Mouse (Mus musculus) heart, embryonic 13.5 days (tissue): ENCODE measurements around the gene Col20a1. TPM values are rescaled to one million over a fixed set of nuclear protein-coding genes. Genes with fewer than 3 reads are reported as not detected.

Experiments
- ATAC-seq: fragments of 200-750 bp; cut with Nextera tagmentation; 2 replicates; pipeline ENCODE4 v1.8.0; 2017; ENCODE audit warnings: moderate TSS enrichment; ENCODE audit not compliant: insufficient number of reproducible peaks, low FRiP score, low TSS enrichment; ENCODE audit errors: extremely low read depth
- H3K27ac ChIP-seq: fragments of 300-500 bp; sonication (generic); replicated peaks from 2 replicates; pipeline ENCODE4 v1.5.1; 2015; ENCODE audit warnings: moderate library complexity, mild to moderate bottlenecking, inconsistent platforms
- H3K27me3 ChIP-seq: fragments of 300-500 bp; sonication (generic); replicated peaks from 2 replicates; pipeline ENCODE4 v1.6.1; 2015; ENCODE audit warnings: mild to moderate bottlenecking, inconsistent platforms
- H3K36me3 ChIP-seq: fragments of 300-500 bp; sonication (generic); 2 replicates; pipeline ENCODE4 v1.6.1; 2015; ENCODE audit warnings: mild to moderate bottlenecking, inconsistent platforms
- H3K4me1 ChIP-seq: fragments of 300-500 bp; sonication (generic); 2 replicates; pipeline ENCODE4 v1.6.1; 2015; ENCODE audit warnings: inconsistent platforms
- H3K4me2 ChIP-seq: fragments of 300-500 bp; sonication (generic); 2 replicates; pipeline ENCODE4 v1.6.1; 2015; ENCODE audit warnings: inconsistent platforms, mild to moderate bottlenecking, moderate library complexity
- H3K4me3 ChIP-seq: fragments of 300-500 bp; sonication (generic); 2 replicates; pipeline ENCODE4 v1.5.1; 2015; ENCODE audit warnings: moderate library complexity, mild to moderate bottlenecking, inconsistent platforms
- H3K9ac ChIP-seq: fragments of 300-500 bp; sonication (generic); 2 replicates; pipeline ENCODE4 v1.6.1; 2015; ENCODE audit warnings: inconsistent platforms, mild to moderate bottlenecking, moderate library complexity
- H3K9me3 ChIP-seq: fragments of 300-500 bp; sonication (generic); 2 replicates; pipeline ENCODE4 v1.6.1; 2016; ENCODE audit warnings: inconsistent platforms
- WGBS: fragments of 180-500 bp; shearing (Covaris S2); methylation state at CpG from one replicate; pipeline ENCODE4 v1.1.7; 2015; ENCODE audit warnings: mixed read lengths; 5-methylcytosine and 5-hydroxymethylcytosine counted together
- polyA plus RNA-seq: library from polyadenylated mRNA; unstranded; fragments of >200 nt; fragmentation: Nextera tagmentation; extraction: Ambion mirVana; gene quantifications from 2 replicates; pipeline ENCODE4 v1.2.1, GENCODE M21; 2015

Col20a1 gene
- polyA plus RNA-seq, 1 experiment from 2014 or later, result 0.33 TPM

GRCm38 (mm10) chr2:180966092-180966882, 20.0 kb upstream of the Col20a1 start:
- H3K4me3 ChIP-seq, result peak overlapping the region; percentile 92
- WGBS, result 15% methylated on average over 14 of the region's 14 CpGs
- H3K27ac ChIP-seq, result peak overlapping the region; percentile 93
- H3K27me3 ChIP-seq, result no peaks in the 10 kb centered on the region
- peaks cover 58% of the 10 kb centered on the region for H3K4me1 ChIP-seq
- no peak for ATAC-seq
- peaks cover 29% of the 10 kb centered on the region for H3K36me3 ChIP-seq
- H3K9me3 ChIP-seq, result no peaks in the 10 kb centered on the region
- peak overlapping the region; percentile 87 for H3K4me2 ChIP-seq
- H3K9ac ChIP-seq, result peak overlapping the region; percentile 98

GRCm38 (mm10) chr2:180967010-180967763, 19.1 kb upstream of the Col20a1 start, which contains the start of gene Arfgap1:
Gene Arfgap1 (plus strand): TSS chr2:180967225.
- ATAC-seq, result peak; percentile 81
- peaks cover 50% of the 10 kb centered on the region for H3K4me1 ChIP-seq
- peak within 1 kb of the TSS; percentile 98 for H3K9ac ChIP-seq
- H3K9me3 ChIP-seq, result no peaks in the 10 kb centered on the region
- peak within 1 kb of the TSS; percentile 93 for H3K27ac ChIP-seq
- H3K27me3 ChIP-seq, result no peaks in the 10 kb centered on the region
- WGBS, result under 1% methylated on average over 57 of the region's 57 CpGs
- peaks cover 38% of the 10 kb centered on the region for H3K36me3 ChIP-seq
- H3K4me3 ChIP-seq, result peak within 1 kb of the TSS; percentile 92
- peak within 1 kb of the TSS; percentile 87 for H3K4me2 ChIP-seq

- H3K9ac ChIP-seq, result no peak overlapping the region
- no peaks in the 10 kb centered on the region for H3K4me1 ChIP-seq
- H3K9me3 ChIP-seq, result no peaks in the 10 kb centered on the region
- H3K27ac ChIP-seq, result no peak overlapping the region
- no peak overlapping the region for H3K4me2 ChIP-seq
- no peak for ATAC-seq
- no peaks in the 10 kb centered on the region for H3K27me3 ChIP-seq
- H3K36me3 ChIP-seq, result peaks cover 85% of the 10 kb centered on the region
- H3K4me3 ChIP-seq, result no peak overlapping the region
- 78% methylated on average over 6 of the region's 6 CpGs for WGBS
These were observed 5.2 kb upstream of the Col20a1 start for GRCm38 (mm10) chr2:180981133-180981532.

DNA sequence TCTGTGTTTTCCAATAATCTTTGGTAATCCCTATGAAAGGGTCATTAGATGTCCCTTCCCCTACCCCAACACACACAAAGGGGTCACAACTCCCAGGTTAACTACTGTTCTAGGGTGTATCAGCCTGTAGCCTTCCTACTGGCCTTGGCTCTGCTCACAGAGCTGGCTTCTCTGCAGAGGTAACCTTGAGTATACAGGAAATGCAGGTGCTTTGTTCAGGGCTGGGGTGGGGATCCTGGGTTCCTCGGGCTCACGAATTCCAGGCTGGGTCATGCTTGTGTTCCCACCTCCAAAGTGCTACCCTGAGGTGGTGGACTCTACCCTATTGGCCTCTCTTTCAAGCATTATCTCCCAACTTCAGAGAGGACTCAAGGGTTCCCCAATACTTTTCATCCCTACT, 700 bp upstream of the Col20a1 start:
- Histone ChIP-seq H3K36me3 (peaks cover 40% of the 10 kb centered on the region), H3K9me3 (no peaks in the 10 kb centered on the region), H3K4me2 (no peak overlapping the region), H3K4me1 (peaks cover 23% of the 10 kb centered on the region), H3K27me3 (no peaks in the 10 kb centered on the region), H3K9ac (no peak overlapping the region), H3K4me3 (no peak overlapping the region), H3K27ac (no peak overlapping the region)
- ATAC-seq, result no peak
- 70% methylated on average over 2 of the region's 2 CpGs for WGBS

- 71% methylated on average over 1 of the region's 1 CpGs for WGBS
- Histone ChIP-seq H3K36me3 (peaks cover 26% of the 10 kb centered on the region), H3K27me3 (no peaks in the 10 kb centered on the region), H3K27ac (no peak overlapping the region; the same call in 1 of the 2 replicates), H3K4me3 (no peak overlapping the region), H3K9ac (0 out of 2 replicates have a peak overlapping the region, but pooled peaks have one; percentile 25), H3K4me1 (peaks cover 23% of the 10 kb centered on the region), H3K9me3 (no peaks in the 10 kb centered on the region), H3K4me2 (no peak overlapping the region)
- ATAC-seq, result no peak
These were observed 666 bp downstream of the Col20a1 start for GRCm38 (mm10) chr2:180987001-180987400.

GRCm38 (mm10) chr2:180987432-180988030, 1.2 kb downstream of the Col20a1 start:
- H3K9ac ChIP-seq, result 0 out of 2 replicates have a peak overlapping the region, but pooled peaks have one; percentile 25
- no peak overlapping the region for H3K4me2 ChIP-seq
- no peak overlapping the region; the same call in 1 of the 2 replicates for H3K27ac ChIP-seq
- 23% methylated on average over 5 of the region's 5 CpGs for WGBS
- no peaks in the 10 kb centered on the region for H3K9me3 ChIP-seq
- ATAC-seq, result no peak
- peaks cover 21% of the 10 kb centered on the region for H3K36me3 ChIP-seq
- H3K27me3 ChIP-seq, result no peaks in the 10 kb centered on the region
- no peak overlapping the region for H3K4me3 ChIP-seq
- H3K4me1 ChIP-seq, result peaks cover 23% of the 10 kb centered on the region

DNA sequence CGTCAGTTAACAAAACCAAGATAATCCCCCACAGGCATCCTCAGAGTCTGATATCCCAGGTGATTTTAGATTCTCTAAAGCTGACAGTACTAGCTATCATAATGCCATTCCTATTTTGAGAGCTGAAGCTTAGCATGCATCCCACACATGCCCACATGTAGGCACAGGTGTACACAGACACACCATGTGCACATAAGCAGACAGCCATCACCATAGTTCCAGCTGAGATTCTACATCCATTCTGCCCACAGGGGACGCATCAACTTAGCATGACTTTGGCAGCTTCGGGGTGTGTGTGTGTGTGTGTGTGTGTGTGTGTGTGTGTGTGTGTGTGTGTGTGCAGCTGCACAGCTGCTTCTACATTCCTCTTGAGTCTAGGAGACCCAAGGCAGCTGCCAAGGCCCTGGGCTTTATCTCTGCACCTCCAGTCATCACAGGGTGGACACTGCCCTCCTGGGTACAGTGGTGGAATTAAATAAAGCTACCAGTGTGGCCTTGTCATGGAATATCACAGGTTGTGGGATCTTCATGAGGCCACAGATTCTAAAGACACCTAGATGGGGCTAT, 2.1 kb downstream of the Col20a1 start:
- H3K36me3 ChIP-seq, result peaks cover 12% of the 10 kb centered on the region
- peaks cover 23% of the 10 kb centered on the region for H3K4me1 ChIP-seq
- no peak for ATAC-seq
- WGBS, result 70% methylated on average over 3 of the region's 3 CpGs
- H3K27me3 ChIP-seq, result no peaks in the 10 kb centered on the region; the same call in 1 of the 2 replicates
- H3K9ac ChIP-seq, result no peak overlapping the region
- no peaks in the 10 kb centered on the region for H3K9me3 ChIP-seq
- no peak overlapping the region for H3K4me2 ChIP-seq
- H3K27ac ChIP-seq, result no peak overlapping the region
- H3K4me3 ChIP-seq, result no peak overlapping the region

GRCm38 (mm10) chr2:180988948-180989347, 2.6 kb downstream of the Col20a1 start:
- H3K4me3 ChIP-seq, result no peak overlapping the region
- no peak overlapping the region for H3K4me2 ChIP-seq
- no peak overlapping the region for H3K27ac ChIP-seq
- H3K9ac ChIP-seq, result no peak overlapping the region
- WGBS, result 68% methylated on average over 1 of the region's 1 CpGs
- H3K9me3 ChIP-seq, result no peaks in the 10 kb centered on the region
- peaks cover 23% of the 10 kb centered on the region for H3K4me1 ChIP-seq
- no peaks in the 10 kb centered on the region; the same call in 1 of the 2 replicates for H3K27me3 ChIP-seq
- peaks cover 6% of the 10 kb centered on the region for H3K36me3 ChIP-seq
- no peak for ATAC-seq

GRCm38 (mm10) chr2:180990347-180990746, 4.0 kb downstream of the Col20a1 start:
- H3K4me3 ChIP-seq, result no peak overlapping the region
- no peak overlapping the region for H3K4me2 ChIP-seq
- H3K27ac ChIP-seq, result no peak overlapping the region
- 70% methylated on average over 4 of the region's 4 CpGs for WGBS
- no peak overlapping the region for H3K9ac ChIP-seq
- peaks cover 13% of the 10 kb centered on the region for H3K27me3 ChIP-seq
- H3K4me1 ChIP-seq, result peaks cover 23% of the 10 kb centered on the region
- no peaks in the 10 kb centered on the region for H3K36me3 ChIP-seq
- H3K9me3 ChIP-seq, result no peaks in the 10 kb centered on the region
- ATAC-seq, result no peak

GRCm38 (mm10) chr2:180994360-180994759, 8.0 kb downstream of the Col20a1 start:
- ATAC-seq, result no peak
- Histone ChIP-seq H3K9ac (no peak overlapping the region), H3K9me3 (no peaks in the 10 kb centered on the region), H3K36me3 (no peaks in the 10 kb centered on the region), H3K27me3 (peaks cover 42% of the 10 kb centered on the region), H3K4me2 (no peak overlapping the region), H3K27ac (no peak overlapping the region), H3K4me1 (no peaks in the 10 kb centered on the region), H3K4me3 (no peak overlapping the region)
- WGBS, result 62% methylated on average over 2 of the region's 2 CpGs

GRCm38 (mm10) chr2:180995457-180995856, 9.1 kb downstream of the Col20a1 start:
- WGBS, result 66% methylated on average over 4 of the region's 4 CpGs
- no peak overlapping the region for H3K9ac ChIP-seq
- no peaks in the 10 kb centered on the region for H3K36me3 ChIP-seq
- no peak for ATAC-seq
- peaks cover 52% of the 10 kb centered on the region for H3K27me3 ChIP-seq
- no peak overlapping the region for H3K4me3 ChIP-seq
- no peak overlapping the region for H3K4me2 ChIP-seq
- no peaks in the 10 kb centered on the region for H3K4me1 ChIP-seq
- H3K9me3 ChIP-seq, result no peaks in the 10 kb centered on the region
- no peak overlapping the region for H3K27ac ChIP-seq
